Mouse (Mus musculus) olfactory bulb, adult 2 months (tissue): ENCODE measurements around the gene Ppp1r36.

Experiments used
- CTCF ChIP-seq: fragments of 200-500 bp; IDR thresholded peaks from 2 replicates; pipeline ENCODE4 v1.5.1; 2012; ENCODE audit warnings: low read depth, mild to moderate bottlenecking, low read length, moderate library complexity; ENCODE audit not compliant: insufficient read depth
- POLR2A ChIP-seq: fragments of 200-500 bp; IDR thresholded peaks from 2 replicates; pipeline ENCODE4 v1.6.1; 2012; ENCODE audit warnings: mild to moderate bottlenecking, low read depth, low read length, moderate library complexity; ENCODE audit not compliant: insufficient read depth

GRCm38 (mm10) chr12:76463391-76463790 is 46.1 kb downstream of the Ppp1r36 start:
- TF ChIP-seq POLR2A: no peak
- TF ChIP-seq CTCF: no peak
